Mouse (Mus musculus) forelimb bud, embryonic 11.5 days (tissue): ENCODE measurements around the gene Arfip1.

ENCODE experiments used
- DNase-seq: peaks from one replicate; pipeline ENCODE4 v3.0.0-alpha.2; 2012; ENCODE audit warnings: low read depth, low spot score

Gene Arfip1

DNA sequence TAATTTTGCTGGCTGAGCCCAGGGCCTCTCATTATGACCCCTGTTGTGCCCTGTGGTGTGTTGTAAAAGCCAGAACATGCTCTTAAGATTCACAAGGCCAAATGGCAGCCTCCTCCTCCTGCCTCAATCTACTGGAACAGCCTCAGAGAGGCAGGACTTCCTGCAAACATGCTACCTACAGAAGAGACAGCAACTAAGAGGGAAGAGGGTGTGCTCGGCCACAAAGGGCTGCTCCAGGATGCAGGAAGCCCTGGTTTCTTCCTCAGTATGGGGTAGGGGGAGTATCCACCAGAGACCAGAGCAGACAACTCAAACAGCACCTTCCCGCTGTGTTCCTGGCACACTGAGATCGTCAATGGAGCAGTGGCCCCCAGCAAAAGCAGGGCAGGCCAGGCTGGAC is 121.9 kb downstream of the Arfip1 start:
- DNase-seq: no peak

DNA sequence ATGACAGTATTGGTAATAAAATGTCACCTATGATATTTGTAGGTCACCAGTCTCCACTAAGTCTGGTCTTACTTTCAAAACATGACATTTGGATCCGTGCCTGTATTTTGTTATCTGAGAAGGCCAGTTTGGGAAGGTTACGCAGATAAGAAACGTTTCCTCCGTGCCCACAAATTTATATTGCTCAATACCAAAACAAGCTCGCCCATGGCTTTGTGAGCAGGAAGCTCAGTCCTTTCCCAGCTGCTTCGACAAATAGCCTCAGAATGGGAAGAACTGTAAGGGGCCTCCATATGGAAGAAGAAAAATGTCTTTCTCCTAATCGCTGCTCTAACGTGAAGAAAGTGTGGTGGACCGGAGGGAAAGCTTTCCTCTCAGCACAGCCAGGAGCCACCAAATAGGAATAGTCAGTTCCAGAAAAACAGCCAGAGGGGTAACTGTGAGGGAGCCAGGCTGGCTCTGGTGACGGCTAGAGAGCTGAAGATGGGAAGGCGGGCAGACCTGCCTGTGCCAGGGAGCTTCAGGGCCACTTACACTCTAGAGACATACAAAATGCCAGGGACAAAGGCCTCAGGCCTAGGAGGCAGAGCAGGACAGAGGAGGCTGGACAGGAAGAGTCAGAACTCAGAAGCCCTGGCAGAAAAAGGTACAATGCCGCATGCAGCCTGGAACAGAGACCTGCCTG is 126.5 kb downstream of the Arfip1 start:
- DNase-seq: no peak

DNA sequence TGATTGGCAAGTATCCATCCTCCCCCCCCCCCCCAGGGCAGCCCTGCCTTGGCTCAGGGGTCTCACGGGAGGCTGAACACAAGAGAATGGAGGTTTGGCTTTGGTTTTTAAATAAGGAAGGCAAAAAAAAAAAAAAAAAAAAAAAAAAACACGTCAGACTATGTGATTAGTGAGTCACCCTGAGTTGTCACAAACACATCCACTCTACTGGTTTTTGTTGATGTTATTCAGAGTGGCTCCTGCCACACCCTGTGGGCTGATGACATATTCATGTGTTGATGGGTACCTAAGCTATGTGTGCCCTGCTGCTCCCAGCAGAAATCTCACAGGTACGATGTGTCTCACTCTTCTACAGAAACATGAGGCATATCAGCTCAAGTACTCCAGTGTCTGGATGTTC is 131.8 kb downstream of the Arfip1 start:
- no peak for DNase-seq

DNA sequence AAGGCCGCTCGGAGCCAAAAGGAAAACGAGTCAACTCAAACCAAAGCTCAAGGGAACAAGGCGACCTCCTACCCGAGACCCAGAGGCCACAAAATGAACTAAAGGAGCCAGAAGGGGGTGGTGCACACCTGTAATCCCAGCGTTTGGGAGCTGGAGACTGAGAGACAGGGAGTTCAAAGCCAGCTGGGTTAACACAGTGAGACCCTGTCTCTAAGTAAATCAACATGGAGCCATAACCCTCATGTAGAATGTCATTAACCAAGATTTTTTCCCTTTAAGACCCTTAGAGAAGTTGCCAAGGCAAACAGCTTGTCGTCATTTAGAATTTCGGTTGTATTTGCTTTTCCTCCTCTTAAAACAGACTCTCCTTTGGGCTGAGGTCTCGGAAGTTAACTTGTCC is 133.4 kb downstream of the Arfip1 start:
- DNase-seq: no peak

DNA sequence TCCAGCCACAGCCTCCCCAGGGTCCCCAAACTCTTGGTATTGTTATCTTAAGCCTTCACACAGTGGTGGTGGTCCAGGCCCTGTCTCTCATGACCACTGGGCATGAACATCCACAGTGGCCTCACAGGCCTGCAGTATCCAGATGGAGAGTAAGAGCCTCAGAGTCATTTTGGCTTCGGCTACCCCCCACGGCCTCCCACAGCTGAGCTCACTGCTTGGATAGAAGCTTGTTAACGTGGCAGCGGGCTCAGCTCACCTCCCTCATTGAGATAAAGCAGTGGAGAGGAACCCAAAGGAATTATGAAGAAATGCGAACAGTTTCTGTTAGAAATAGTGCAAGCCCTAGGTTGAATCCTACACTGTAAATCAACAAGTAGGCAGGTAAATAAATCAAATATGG is 134.6 kb downstream of the Arfip1 start:
- DNase-seq: no peak
